Comparison of ENCODE assay signal across 9 mouse cellular contexts in genomic region chr10:75632633-75633032, GRCm38 (mm10). TPM values are rescaled to one million over a fixed set of nuclear protein-coding genes. Genes with fewer than 3 reads are reported as not detected.
DNase-seq lines count a peak whose midpoint lies in the region; ATAC-seq lines count a peak whose summit lies in the region.
"Had no signal": no experiment of that assay in that cellular context is flagged by ENCODE, and none has a peak within 500 bp of the region (broad histone marks: within the 10 kb centered on the region; RNA-seq: fewer than 3 reads in every experiment).

No protein-coding gene starts in this region.

- no peaks in the 10 kb centered on the region for H3K36me3 ChIP-seq in limb, embryonic 13.5 days
- no peaks in the 10 kb centered on the region for H3K36me3 ChIP-seq in limb, embryonic 10.5 days
- H3K36me3 ChIP-seq: midbrain, embryonic 10.5 days had no signal

- H3K4me1 ChIP-seq in limb, embryonic 13.5 days = no peaks in the 10 kb centered on the region
- H3K4me1 ChIP-seq in limb, embryonic 10.5 days = no peaks in the 10 kb centered on the region

- H3K27me3 ChIP-seq in limb, embryonic 13.5 days = no peaks in the 10 kb centered on the region
- no peaks in the 10 kb centered on the region for H3K27me3 ChIP-seq in limb, embryonic 10.5 days (ENCODE audit: low read depth, poor library complexity, severe bottlenecking)

- H3K9me3 ChIP-seq in limb, embryonic 13.5 days = no peaks in the 10 kb centered on the region
- H3K9me3 ChIP-seq in limb, embryonic 10.5 days (replicated peaks) = no peaks in the 10 kb centered on the region
- H3K9me3 ChIP-seq: midbrain, embryonic 10.5 days had no signal

- WGBS in limb, embryonic 13.5 days = 41% methylated on average over 5 of the region's 5 CpGs
- 67% methylated on average over 5 of the region's 5 CpGs for WGBS in limb, embryonic 10.5 days

- peak; percentile 81 for ATAC-seq in limb, embryonic 13.5 days (ENCODE audit: low FRiP score, low read depth)

- H3K4me3 ChIP-seq in limb, embryonic 13.5 days = no peak overlapping the region
- no peak overlapping the region for H3K4me3 ChIP-seq in limb, embryonic 10.5 days
- H3K4me3 ChIP-seq: midbrain, embryonic 10.5 days had no signal

- H3K27ac ChIP-seq in limb, embryonic 13.5 days = no peak overlapping the region
- no peak overlapping the region for H3K27ac ChIP-seq in limb, embryonic 10.5 days
- H3K27ac ChIP-seq: midbrain, embryonic 10.5 days had no signal

- no peak overlapping the region for H3K9ac ChIP-seq in limb, embryonic 13.5 days

- peak; percentile 37 for DNase-seq in adrenal gland, adult 2 months
- DNase-seq in adrenal gland, postnatal 10 days = no peak
- no peak for DNase-seq in limb, embryonic 10.5 days (ENCODE audit: low spot score)
- peak; percentile 38 to 65 for DNase-seq in gastrocnemius, postnatal 36 days
- DNase-seq in retina, postnatal 1 day = peak; percentile 39
- no peak for DNase-seq in cerebellum, adult 18-20 months
- DNase-seq in cerebellum, adult 11-12 months = no peak

- intact Hi-C loops in gastrocnemius, postnatal 36 days (cut with DNase I) = no loop called here

- no peak overlapping the region for H3K4me2 ChIP-seq in limb, embryonic 13.5 days (replicated peaks)

RNA-seq across cellular contexts. Expression of gene Susd2, which starts 11.2 kb away (rescaled TPM):
- 10 to 100 TPM; 10.7 to 13.5 TPM for total RNA-seq in adrenal gland, adult 2 months (2021)
- 23.3 and 31.3 TPM in 2 replicates for polyA plus RNA-seq in adrenal gland, adult 2 months (2012; rRNA removed)
- total RNA-seq in adrenal gland, postnatal 10 days (2021) = 1 to 10 TPM; 7.3 to 9.0 TPM
- 3.1 TPM in 2 replicates for polyA plus RNA-seq in limb, embryonic 13.5 days (2015; fragmentation: Nextera tagmentation; extraction: Ambion mirVana)
- 0.83 and 0.96 TPM in 2 replicates for polyA plus RNA-seq in limb, embryonic 10.5 days (2016; fragmentation: Nextera tagmentation; extraction: Ambion mirVana)
- 1 to 10 TPM in 1 of 2 experiments, under 1 TPM in 1; 0.99 to 1.4 TPM for total RNA-seq in gastrocnemius, postnatal 36 days (2021)

RNA-seq across cellular contexts. Expression of gene Ggt5, which starts 43.5 kb away (rescaled TPM):
- total RNA-seq in adrenal gland, adult 2 months (2021) = 1 to 10 TPM; 5.4 to 7.1 TPM
- polyA plus RNA-seq in adrenal gland, adult 2 months (2012; rRNA removed) = 52.7 and 56.5 TPM in 2 replicates
- total RNA-seq in adrenal gland, postnatal 10 days (2021) = 1 to 10 TPM; 7.3 to 8.3 TPM
- 1.3 and 1.7 TPM in 2 replicates for polyA plus RNA-seq in limb, embryonic 13.5 days (2015; fragmentation: Nextera tagmentation; extraction: Ambion mirVana)
- polyA plus RNA-seq in limb, embryonic 10.5 days (2016; fragmentation: Nextera tagmentation; extraction: Ambion mirVana) = 0.33 and 0.69 TPM in 2 replicates
- total RNA-seq in gastrocnemius, postnatal 36 days (2021) = 1 to 10 TPM; 3.0 to 5.2 TPM

Comparison
In these comparisons a context has a peak if more than half of its experiments do, and no peak if none do; other contexts are left out.
1. DNase-seq: peak in adrenal gland, adult 2 months (single experiment), gastrocnemius, postnatal 36 days (2 of 2) and retina, postnatal 1 day (single experiment); none in adrenal gland, postnatal 10 days (single experiment), limb, embryonic 10.5 days (single experiment), cerebellum, adult 18-20 months (0 of 2) and cerebellum, adult 11-12 months (single experiment).